ENCODE assay signal across 11 mouse cellular contexts in the genomic region with DNA sequence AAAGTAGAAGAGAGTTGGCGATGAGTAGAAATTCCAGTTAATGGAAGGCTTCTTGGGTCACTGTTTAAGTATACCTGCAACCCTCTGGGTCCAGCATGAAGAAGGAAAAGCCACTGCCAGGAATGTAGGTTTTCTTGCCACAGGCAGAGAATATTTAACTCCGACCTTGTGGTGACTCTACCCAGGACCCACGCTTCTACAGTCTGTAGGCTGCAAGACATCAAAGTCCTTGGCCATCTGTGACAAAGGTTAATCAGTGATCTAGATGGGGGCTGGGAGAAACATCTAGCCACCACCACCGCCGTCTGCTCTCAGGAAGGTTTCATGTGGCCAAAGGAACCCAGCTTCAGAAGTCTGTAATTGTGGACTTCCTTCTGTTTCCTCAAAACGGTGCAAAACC.
DNase-seq lines count a peak whose midpoint lies in the region; ATAC-seq and TF ChIP-seq lines count a peak whose summit lies in the region.
"Had no signal": no experiment of that assay in that cellular context is flagged by ENCODE, and none has a peak within 500 bp of the region (broad histone marks: within the 10 kb centered on the region; RNA-seq: fewer than 3 reads in every experiment).

No protein-coding gene starts in this region.

- peaks cover 17% of the 10 kb centered on the region for H3K4me1 ChIP-seq in midbrain, embryonic 10.5 days
- H3K4me1 ChIP-seq in midbrain, embryonic 14.5 days (ENCODE audit: control insufficient read depth, insufficient read depth, low read length), result peaks cover 12% of the 10 kb centered on the region
- H3K4me1 ChIP-seq in limb, embryonic 10.5 days, result peaks cover 33% of the 10 kb centered on the region

- TF ChIP-seq CTCF in gastrocnemius, adult 2 months (IDR thresholded peaks at IDR 0.05), result no peak

- WGBS in midbrain, embryonic 10.5 days, result 75% methylated on average over 6 of the region's 6 CpGs
- 89% methylated on average over 6 of the region's 6 CpGs for WGBS in midbrain, embryonic 14.5 days
- 50% methylated on average over 6 of the region's 6 CpGs for WGBS in limb, embryonic 10.5 days

- no peak overlapping the region for H3K4me2 ChIP-seq in midbrain, embryonic 14.5 days (ENCODE audit: low read length)

- no peaks in the 10 kb centered on the region for H3K27me3 ChIP-seq in midbrain, embryonic 10.5 days (ENCODE audit: low read depth, poor library complexity, severe bottlenecking)
- H3K27me3 ChIP-seq in midbrain, embryonic 14.5 days (ENCODE audit: control insufficient read depth, insufficient read depth, low read length), result no peaks in the 10 kb centered on the region
- H3K27me3 ChIP-seq in limb, embryonic 10.5 days (ENCODE audit: low read depth, poor library complexity, severe bottlenecking), result no peaks in the 10 kb centered on the region

- no peak for ATAC-seq in midbrain, embryonic 14.5 days (ENCODE audit: low FRiP score, low TSS enrichment)
- ATAC-seq in granulocyte monocyte progenitor cell, adult 5-6 weeks (replicated peaks; ENCODE audit: poor library complexity, severe bottlenecking), result no peak

- no peak overlapping the region for H3K9ac ChIP-seq in midbrain, embryonic 14.5 days (replicated peaks; ENCODE audit: low read length)

- no peaks in the 10 kb centered on the region for H3K36me3 ChIP-seq in midbrain, embryonic 10.5 days
- no peaks in the 10 kb centered on the region for H3K36me3 ChIP-seq in midbrain, embryonic 14.5 days (ENCODE audit: control insufficient read depth, insufficient read depth, low read length)
- H3K36me3 ChIP-seq in limb, embryonic 10.5 days, result no peaks in the 10 kb centered on the region

- intact Hi-C loops in gastrocnemius, adult 2 months (cut with DNase I), result no loop called here

- no peaks in the 10 kb centered on the region for H3K9me3 ChIP-seq in midbrain, embryonic 10.5 days (replicated peaks)
- H3K9me3 ChIP-seq in midbrain, embryonic 14.5 days (ENCODE audit: control insufficient read depth, low read length), result no peaks in the 10 kb centered on the region
- no peaks in the 10 kb centered on the region for H3K9me3 ChIP-seq in limb, embryonic 10.5 days (replicated peaks)

- DNase-seq in gastrocnemius, adult 2 months, result peak; percentile 1
- DNase-seq in gastrocnemius, postnatal 10 days, result no peak
- no peak for DNase-seq in midbrain, embryonic 10.5 days (ENCODE audit: low spot score)
- DNase-seq in midbrain, embryonic 14.5 days, result no peak
- DNase-seq in limb, embryonic 10.5 days (ENCODE audit: low spot score), result no peak
- no peak for DNase-seq in layer of hippocampus, postnatal 36 days
- no peak for DNase-seq in cerebellum, adult 11-12 months
- DNase-seq: adrenal gland, postnatal 10 days; cerebellum, adult 8-10 months; gastrocnemius, postnatal 25 days had no signal

- no peak overlapping the region for H3K27ac ChIP-seq in gastrocnemius, adult 2 months
- 0 out of 2 replicates have a peak overlapping the region, but pooled peaks have one; percentile 71 for H3K27ac ChIP-seq in midbrain, embryonic 10.5 days (replicated peaks)
- no peak overlapping the region for H3K27ac ChIP-seq in midbrain, embryonic 14.5 days (replicated peaks; ENCODE audit: low read depth, low read length)
- H3K27ac ChIP-seq in limb, embryonic 10.5 days, result peak overlapping the region; percentile 72

- H3K4me3 ChIP-seq in gastrocnemius, adult 2 months, result no peak overlapping the region
- H3K4me3 ChIP-seq in midbrain, embryonic 10.5 days, result no peak overlapping the region
- no peak overlapping the region for H3K4me3 ChIP-seq in midbrain, embryonic 14.5 days (replicated peaks; ENCODE audit: low read depth, low read length)
- H3K4me3 ChIP-seq in limb, embryonic 10.5 days, result no peak overlapping the region

Comparison
In these comparisons a context has a peak if more than half of its experiments do, and no peak if none do; other contexts are left out.
1. H3K27ac ChIP-seq: peak in midbrain, embryonic 10.5 days (single experiment) and limb, embryonic 10.5 days (single experiment); none in gastrocnemius, adult 2 months (single experiment) and midbrain, embryonic 14.5 days (single experiment).